Mouse (Mus musculus) ovary, postnatal 36 days (tissue): ENCODE measurements around the gene Gm21317.
"Not testable (repeated sequence)": the region's sequence is repeated elsewhere in the genome, so short reads cannot be mapped to it uniquely, and the experiment has no call there.

Experiments used
- DNase-seq: peaks from one replicate; pipeline ENCODE4 v3.0.0; 2022; ENCODE audit warnings: low spot score, mixed read lengths

Gm21317 gene

DNA sequence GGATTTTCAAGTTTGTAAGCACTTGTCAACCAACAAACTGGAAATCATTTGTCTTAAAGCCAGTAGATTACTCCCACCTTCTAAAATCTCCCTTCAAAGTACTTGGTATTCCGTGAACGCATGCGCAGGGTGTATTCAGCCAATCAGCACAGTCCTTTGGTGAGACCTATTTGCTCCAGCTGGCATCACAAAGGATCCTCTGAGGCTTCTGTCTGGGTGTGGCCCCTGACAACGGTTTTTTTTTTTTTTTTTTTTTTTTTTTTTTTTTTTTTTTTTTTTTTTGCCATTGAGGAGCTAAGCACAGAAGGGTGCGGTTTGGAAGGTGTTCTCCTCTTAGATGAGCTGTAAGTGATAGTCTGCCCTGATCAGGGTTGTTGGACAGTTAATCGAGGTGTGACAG lies at the start of gene Gm21317:
Gene Gm21317, plus strand, starts transcription at position 301 of the 400 bp plus-strand sequence.
- DNase-seq: not testable (repeated sequence)
